Mouse (Mus musculus): Measurements from ENCODE around the gene Gm28635. TPM values are rescaled to one million over a fixed set of nuclear protein-coding genes. Genes with fewer than 3 reads are reported as not detected.

Gm28635 gene
- total RNA-seq (2021) = not detected
- long read RNA-seq, experiment 1 = 0 reads
- long read RNA-seq, experiment 2, partial matches to known transcripts = 0 of 5 reads
- long read RNA-seq, experiment 2, other reads (novel, unspliced or antisense) = 5 of 5 reads

- intact Hi-C loops (cut with DNase I) = loop anchor here (5.0 kb wide), 1 partner anchor 34 kb away; no protein-coding TSS in a partner anchor
- DNase-seq = peak; percentile 69 to 89
Observed at GRCm38 (mm10) chr2:84677968-84678880, at the start of gene Gm28635, which contains the start of gene Med19. TSS of gene Gm28635 (minus strand) at chr2:84678041. TSS of gene Med19 (plus strand) at chr2:84678402.

GRCm38 (mm10) chr2:84727172-84727858 is 49.5 kb upstream of the Gm28635 start, which contains the start of gene Clp1:
TSS of gene Clp1 (minus strand) at chr2:84727350.
- DNase-seq = peak; percentile 93 to 95
- intact Hi-C loops (cut with DNase I) = loop anchor here (2.0 kb wide), 1 partner anchor 71 kb away; the partner anchor contains the start of gene Ube2l6

- intact Hi-C loops (cut with DNase I) = loop anchor here (2.0 kb wide), 1 partner anchor 72 kb away; the partner anchor contains the start of gene Ube2l6
- DNase-seq = no peak
Observed at GRCm38 (mm10) chr2:84726716-84727115, 48.9 kb upstream of the Gm28635 start.

GRCm38 (mm10) chr2:84725770-84726169 is 47.9 kb upstream of the Gm28635 start:
- intact Hi-C loops (cut with DNase I) = loop anchor here (2.0 kb wide), 1 partner anchor 73 kb away; the partner anchor contains the start of gene Ube2l6
- no peak for DNase-seq

- intact Hi-C loops (cut with DNase I) = no loop called here
- no peak for DNase-seq
Observed at GRCm38 (mm10) chr2:84723856-84724255, 46.0 kb upstream of the Gm28635 start.

GRCm38 (mm10) chr2:84721182-84721581 is 43.3 kb upstream of the Gm28635 start:
- intact Hi-C loops (cut with DNase I) = no loop called here
- DNase-seq = no peak

- intact Hi-C loops (cut with DNase I) = no loop called here
- DNase-seq = no peak
Observed at GRCm38 (mm10) chr2:84720718-84721117, 42.9 kb upstream of the Gm28635 start.

GRCm38 (mm10) chr2:84717357-84717756 is 39.5 kb upstream of the Gm28635 start:
- intact Hi-C loops (cut with DNase I) = no loop called here

GRCm38 (mm10) chr2:84716423-84717355 is 38.8 kb upstream of the Gm28635 start:
- DNase-seq = no peak
- intact Hi-C loops (cut with DNase I) = no loop called here

More at GRCm38 (mm10) chr2:84717357-84717756, 39.5 kb upstream of the Gm28635 start:
- DNase-seq = no peak

- peak; percentile 53 to 73 for DNase-seq
- intact Hi-C loops (cut with DNase I) = no loop called here
Observed at GRCm38 (mm10) chr2:84715562-84716361, 37.9 kb upstream of the Gm28635 start.

GRCm38 (mm10) chr2:84714811-84715561 is 37.1 kb upstream of the Gm28635 start, which contains the start of gene Zdhhc5:
TSS of gene Zdhhc5 (minus strand) at chr2:84715180.
- intact Hi-C loops (cut with DNase I) = loop anchor here (5.0 kb wide), 1 partner anchor 38 kb away; the partner anchor contains the start of genes Gm28635, Med19 and Tmx2
- peak; percentile 98 for DNase-seq

- intact Hi-C loops (cut with DNase I) = loop anchor here (5.0 kb wide), 1 partner anchor 37 kb away; the partner anchor contains the start of genes Gm28635, Med19 and Tmx2
Observed at GRCm38 (mm10) chr2:84714422-84714810, 36.6 kb upstream of the Gm28635 start.

GRCm38 (mm10) chr2:84711898-84712297 is 34.1 kb upstream of the Gm28635 start:
- DNase-seq = no peak
- intact Hi-C loops (cut with DNase I) = loop anchor here (5.0 kb wide), 1 partner anchor 35 kb away; the partner anchor contains the start of genes Gm28635, Med19 and Tmx2

More at GRCm38 (mm10) chr2:84714422-84714810, 36.6 kb upstream of the Gm28635 start:
- DNase-seq = no peak

- intact Hi-C loops (cut with DNase I) = no loop called here
- no peak for DNase-seq
Observed at GRCm38 (mm10) chr2:84707523-84707922, 29.7 kb upstream of the Gm28635 start.

- DNase-seq = no peak
- intact Hi-C loops (cut with DNase I) = no loop called here
Observed at GRCm38 (mm10) chr2:84705295-84705694, 27.5 kb upstream of the Gm28635 start.

GRCm38 (mm10) chr2:84704329-84704728 is 26.5 kb upstream of the Gm28635 start:
- intact Hi-C loops (cut with DNase I) = no loop called here
- no peak for DNase-seq

- intact Hi-C loops (cut with DNase I) = no loop called here
- no peak for DNase-seq
Observed at GRCm38 (mm10) chr2:84703497-84703896, 25.7 kb upstream of the Gm28635 start.

Measured in gastrocnemius, postnatal 36 days (tissue).